Mouse (Mus musculus): ENCODE measurements around the gene Lsamp. TPM values are rescaled to one million over a fixed set of nuclear protein-coding genes. Genes with fewer than 3 reads are reported as not detected.

The Lsamp gene
- polyA plus RNA-seq, 1 experiment from 2014 or later = 3.1 TPM

Small RNAs within 50 kb of the gene (microRNA-seq; reads per million reads assigned to microRNA genes)
- gene Gm27887 = not detected
- not detected for gene Gm47276
